Mouse (Mus musculus) spleen, embryonic (tissue): ENCODE measurements at regions not wholly inside any gene's neighbourhood (a gene's known extent, or its start where the extent isn't known, plus 50 kb on each side); places are given as distances from the start of the nearest gene placed in this dataset.
"Not testable (repeated sequence)": the region's sequence is repeated elsewhere in the genome, so short reads cannot be mapped to it uniquely, and the experiment has no call there.

ENCODE experiments used
- CTCF ChIA-PET: fragments of 350-600 bp; sonication (Branson Sonifier 250); formaldehyde crosslinking; loops from one replicate; lab custom pipeline; 2022; lab: Charles Lee

- CTCF ChIA-PET: no interaction called here
These were observed 1003.2 kb upstream of the 4930412O13Rik start for GRCm38 (mm10) chr2:8877855-8878254.

GRCm38 (mm10) chr2:8912417-8912816 is 968.6 kb upstream of the 4930412O13Rik start:
- CTCF ChIA-PET: no interaction called here

GRCm38 (mm10) chr2:8924856-8925255 is 956.2 kb upstream of the 4930412O13Rik start:
- CTCF ChIA-PET: no interaction called here

- CTCF ChIA-PET: no interaction called here
These were observed 939.5 kb upstream of the 4930412O13Rik start for GRCm38 (mm10) chr2:8941574-8941973.

- CTCF ChIA-PET: no interaction called here
These were observed 922.1 kb upstream of the 4930412O13Rik start for GRCm38 (mm10) chr2:8958938-8959337.

- CTCF ChIA-PET: no interaction called here
These were observed 915.9 kb upstream of the 4930412O13Rik start for GRCm38 (mm10) chr2:8964952-8965668.

GRCm38 (mm10) chr2:8975635-8976034 is 905.4 kb upstream of the 4930412O13Rik start:
- CTCF ChIA-PET: no interaction called here

- CTCF ChIA-PET: no interaction called here
These were observed 868.7 kb upstream of the 4930412O13Rik start for GRCm38 (mm10) chr2:9012326-9012725.

- CTCF ChIA-PET: no interaction called here
These were observed 848.0 kb upstream of the 4930412O13Rik start for GRCm38 (mm10) chr2:9033079-9033478.

- CTCF ChIA-PET: not testable (repeated sequence)
These were observed 838.7 kb upstream of the 4930412O13Rik start for GRCm38 (mm10) chr2:9042355-9042754.

GRCm38 (mm10) chr2:9047980-9048379 is 833.1 kb upstream of the 4930412O13Rik start:
- CTCF ChIA-PET: no interaction called here

GRCm38 (mm10) chr2:9073851-9074250 is 807.2 kb upstream of the 4930412O13Rik start:
- CTCF ChIA-PET: no interaction called here

GRCm38 (mm10) chr2:9078158-9078557 is 802.9 kb upstream of the 4930412O13Rik start:
- CTCF ChIA-PET: no interaction called here

- CTCF ChIA-PET: no interaction called here
These were observed 799.3 kb upstream of the 4930412O13Rik start for GRCm38 (mm10) chr2:9081746-9082145.

- CTCF ChIA-PET: no interaction called here
These were observed 785.7 kb upstream of the 4930412O13Rik start for GRCm38 (mm10) chr2:9095317-9095716.

GRCm38 (mm10) chr2:9116697-9117096 is 764.4 kb upstream of the 4930412O13Rik start:
- CTCF ChIA-PET: no interaction called here

GRCm38 (mm10) chr2:9117523-9117922 is 763.5 kb upstream of the 4930412O13Rik start:
- CTCF ChIA-PET: no interaction called here

GRCm38 (mm10) chr2:9136963-9137362 is 744.1 kb upstream of the 4930412O13Rik start:
- CTCF ChIA-PET: no interaction called here

GRCm38 (mm10) chr2:9141411-9141810 is 739.6 kb upstream of the 4930412O13Rik start:
- CTCF ChIA-PET: no interaction called here

- CTCF ChIA-PET: no interaction called here
These were observed 725.4 kb upstream of the 4930412O13Rik start for GRCm38 (mm10) chr2:9155604-9156003.

GRCm38 (mm10) chr2:9160181-9160580 is 720.9 kb upstream of the 4930412O13Rik start:
- CTCF ChIA-PET: interaction anchor here (0.8 kb wide), 1 partner anchor 65 kb away, joined by 3 read pairs; no protein-coding TSS in a partner anchor

GRCm38 (mm10) chr2:9163819-9164560 is 717.1 kb upstream of the 4930412O13Rik start:
- CTCF ChIA-PET: no interaction called here

GRCm38 (mm10) chr2:9182127-9182526 is 698.9 kb upstream of the 4930412O13Rik start:
- CTCF ChIA-PET: no interaction called here
